Mouse (Mus musculus) v-Abl transformed pro-B cells (cell line): ENCODE data around the gene Farsa.

ENCODE experiments used
- in situ Hi-C, 2 experiments: fragments of 400-800 bp; cut with MboI; formaldehyde crosslinking; loops; one replicate each; pipeline ENCODE4 v1.15.1; 2025; ENCODE audit not compliant: unreplicated experiment in 2 of 2

Farsa gene

GRCm38 (mm10) chr8:84856864-84857441 lies at the start of gene Farsa:
TSS of gene Farsa (plus strand) at chr8:84856989.
- in situ Hi-C loops: no loop called here

- in situ Hi-C loops: loop anchor here (25.0 kb wide), 2 partner anchors 447 to 522 kb away; no protein-coding TSS in a partner anchor
Observed at GRCm38 (mm10) chr8:84809109-84809940, 47.5 kb upstream of the Farsa start.

- in situ Hi-C loops: loop anchor here (5.0 to 25.0 kb wide), 6 partner anchors 73 to 523 kb away; no protein-coding TSS in a partner anchor
Observed at GRCm38 (mm10) chr8:84809941-84810280, 46.9 kb upstream of the Farsa start.

- in situ Hi-C loops: loop anchor here (5.0 to 25.0 kb wide), 6 partner anchors 74 to 524 kb away; no protein-coding TSS in a partner anchor
Observed at GRCm38 (mm10) chr8:84810896-84811295, 45.9 kb upstream of the Farsa start.

- in situ Hi-C loops: loop anchor here (5.0 to 25.0 kb wide), 6 partner anchors 74 to 524 kb away; no protein-coding TSS in a partner anchor
Observed at GRCm38 (mm10) chr8:84811303-84811702, 45.5 kb upstream of the Farsa start.

- in situ Hi-C loops: loop anchor here (5.0 to 25.0 kb wide), 6 partner anchors 76 to 526 kb away; no protein-coding TSS in a partner anchor
Observed at GRCm38 (mm10) chr8:84813059-84813458, 43.7 kb upstream of the Farsa start.

- in situ Hi-C loops: loop anchor here (5.0 to 25.0 kb wide), 6 partner anchors 77 to 527 kb away; no protein-coding TSS in a partner anchor
Observed at GRCm38 (mm10) chr8:84813830-84814229, 43.0 kb upstream of the Farsa start.

- in situ Hi-C loops: loop anchor here (5.0 to 25.0 kb wide), 6 partner anchors 77 to 527 kb away; no protein-coding TSS in a partner anchor
Observed at GRCm38 (mm10) chr8:84814240-84814554, 42.6 kb upstream of the Farsa start.

GRCm38 (mm10) chr8:84814555-84815441 lies 42.0 kb upstream of the Farsa start:
- in situ Hi-C loops: loop anchor here (5.0 to 25.0 kb wide), 6 partner anchors 77 to 527 kb away; no protein-coding TSS in a partner anchor

GRCm38 (mm10) chr8:84815547-84815946 lies 41.2 kb upstream of the Farsa start:
- in situ Hi-C loops: loop anchor here (25.0 kb wide), 2 partner anchors 453 to 528 kb away; no protein-coding TSS in a partner anchor

GRCm38 (mm10) chr8:84816117-84816516 lies 40.7 kb upstream of the Farsa start:
- in situ Hi-C loops: loop anchor here (25.0 kb wide), 2 partner anchors 454 to 529 kb away; no protein-coding TSS in a partner anchor

GRCm38 (mm10) chr8:84822723-84823122 lies 34.1 kb upstream of the Farsa start, which contains the start of gene Dand5:
TSS of gene Dand5 (minus strand) at chr8:84822823.
- in situ Hi-C loops: loop anchor here (25.0 kb wide), 2 partner anchors 460 to 535 kb away; no protein-coding TSS in a partner anchor

GRCm38 (mm10) chr8:84823653-84824052 lies 33.1 kb upstream of the Farsa start:
- in situ Hi-C loops: loop anchor here (25.0 kb wide), 2 partner anchors 461 to 536 kb away; no protein-coding TSS in a partner anchor

GRCm38 (mm10) chr8:84825636-84826035 lies 31.2 kb upstream of the Farsa start:
- in situ Hi-C loops: loop anchor here in 1 of 2 experiments (25.0 kb wide), 1 partner anchor 1088 kb away; the partner anchor contains the start of gene Adgre5

GRCm38 (mm10) chr8:84826518-84826917 lies 30.3 kb upstream of the Farsa start:
- in situ Hi-C loops: loop anchor here in 1 of 2 experiments (25.0 kb wide), 1 partner anchor 1089 kb away; the partner anchor contains the start of gene Adgre5

- in situ Hi-C loops: loop anchor here in 1 of 2 experiments (25.0 kb wide), 1 partner anchor 1094 kb away; the partner anchor contains the start of gene Adgre5
Observed at GRCm38 (mm10) chr8:84831490-84831889, 25.3 kb upstream of the Farsa start, which contains the start of gene Gadd45gip1. TSS of gene Gadd45gip1 (plus strand) at chr8:84831522.

- in situ Hi-C loops: loop anchor here in 1 of 2 experiments (25.0 kb wide), 1 partner anchor 1095 kb away; the partner anchor contains the start of gene Adgre5
Observed at GRCm38 (mm10) chr8:84832034-84832717, 24.6 kb upstream of the Farsa start.

GRCm38 (mm10) chr8:84832759-84833742 lies 23.7 kb upstream of the Farsa start:
- in situ Hi-C loops: loop anchor here in 1 of 2 experiments (25.0 kb wide), 1 partner anchor 1096 kb away; the partner anchor contains the start of gene Adgre5
